Mouse (Mus musculus) monocyte, adult 2 months (primary cell): ENCODE data around the gene Vps16.
A peak's percentile ranks its signal among the peaks of the same experiment; 100 is the strongest.

ENCODE experiments used
- DNase-seq, 2 experiments: peaks; one replicate each; pipeline ENCODE4 v3.0.0; 2022; ENCODE audit warnings: low spot score in 2 of 2, low read depth in 1 of 2

Vps16 gene

GRCm38 (mm10) chr2:130421781-130422620 lies 2.1 kb upstream of the Vps16 start:
- DNase-seq, result no peak

- peak in 1 of 2 experiments; percentile 51 for DNase-seq
Measured at GRCm38 (mm10) chr2:130423397-130424125, 578 bp upstream of the Vps16 start.

GRCm38 (mm10) chr2:130425112-130425511 lies 973 bp downstream of the Vps16 start:
- DNase-seq, result no peak

GRCm38 (mm10) chr2:130429851-130430250 lies 5.7 kb downstream of the Vps16 start:
- no peak for DNase-seq

- DNase-seq, result no peak
Measured at GRCm38 (mm10) chr2:130430484-130430883, 6.3 kb downstream of the Vps16 start.

GRCm38 (mm10) chr2:130432157-130432556 lies 8.0 kb downstream of the Vps16 start:
- DNase-seq, result no peak

GRCm38 (mm10) chr2:130433152-130433551 lies 9.0 kb downstream of the Vps16 start:
- DNase-seq, result no peak

- no peak for DNase-seq
Measured at GRCm38 (mm10) chr2:130436769-130437168, 12.6 kb downstream of the Vps16 start.

GRCm38 (mm10) chr2:130438861-130439260 lies 14.7 kb downstream of the Vps16 start:
- DNase-seq, result no peak

GRCm38 (mm10) chr2:130439840-130440480 lies 15.8 kb downstream of the Vps16 start:
- no peak for DNase-seq

GRCm38 (mm10) chr2:130442162-130442561 lies 18.0 kb downstream of the Vps16 start:
- no peak for DNase-seq

- DNase-seq, result no peak
Measured at GRCm38 (mm10) chr2:130448449-130448848, 24.3 kb downstream of the Vps16 start.

- DNase-seq, result no peak
Measured at GRCm38 (mm10) chr2:130449021-130449793, 25.1 kb downstream of the Vps16 start.

GRCm38 (mm10) chr2:130449794-130450433 lies 25.8 kb downstream of the Vps16 start, which contains the start of gene Ptpra:
Gene Ptpra (plus strand): TSS chr2:130450278.
- DNase-seq, result peak; percentile 65 to 75

- no peak for DNase-seq
Measured at GRCm38 (mm10) chr2:130450434-130450796, 26.3 kb downstream of the Vps16 start.

- no peak for DNase-seq
Measured at GRCm38 (mm10) chr2:130451086-130451726, 27.1 kb downstream of the Vps16 start.

- no peak for DNase-seq
Measured at GRCm38 (mm10) chr2:130451727-130452090, 27.6 kb downstream of the Vps16 start.

GRCm38 (mm10) chr2:130452266-130452665 lies 28.1 kb downstream of the Vps16 start:
- no peak for DNase-seq

GRCm38 (mm10) chr2:130453421-130453820 lies 29.3 kb downstream of the Vps16 start:
- no peak for DNase-seq

GRCm38 (mm10) chr2:130454748-130455370 lies 30.7 kb downstream of the Vps16 start:
- no peak for DNase-seq
